Mouse (Mus musculus) erythroblast, adult 5-6 weeks (primary cell): Measurements from ENCODE around the gene Gm20388. TPM values are rescaled to one million over a fixed set of nuclear protein-coding genes. Genes with fewer than 3 reads are reported as not detected.

Source experiments
- ATAC-seq: replicated peaks from 2 replicates; pipeline ENCODE4 v1.8.0; 2016; ENCODE audit warnings: moderate number of reproducible peaks, mild to moderate bottlenecking, moderate TSS enrichment, inconsistent platforms; ENCODE audit not compliant: poor library complexity, low FRiP score, severe bottlenecking
- total RNA-seq, 2 experiments: library from RNA; stranded (forward) in 1 of 2; stranded (reverse) in 1 of 2; fragments of 150-400 nt in 1 of 2; fragments of 200-764, 138-1000 nt in 1 of 2; gene quantifications; 2 replicates each; pipeline versions ENCODE4 v1.2.3 to v1.2.4; 2015 to 2017; ENCODE audit warnings: low replicate concordance in 2 of 2

The Gm20388 gene
- total RNA-seq, 2 experiments from 2014 or later = 2.9 to 7.8 TPM

DNA sequence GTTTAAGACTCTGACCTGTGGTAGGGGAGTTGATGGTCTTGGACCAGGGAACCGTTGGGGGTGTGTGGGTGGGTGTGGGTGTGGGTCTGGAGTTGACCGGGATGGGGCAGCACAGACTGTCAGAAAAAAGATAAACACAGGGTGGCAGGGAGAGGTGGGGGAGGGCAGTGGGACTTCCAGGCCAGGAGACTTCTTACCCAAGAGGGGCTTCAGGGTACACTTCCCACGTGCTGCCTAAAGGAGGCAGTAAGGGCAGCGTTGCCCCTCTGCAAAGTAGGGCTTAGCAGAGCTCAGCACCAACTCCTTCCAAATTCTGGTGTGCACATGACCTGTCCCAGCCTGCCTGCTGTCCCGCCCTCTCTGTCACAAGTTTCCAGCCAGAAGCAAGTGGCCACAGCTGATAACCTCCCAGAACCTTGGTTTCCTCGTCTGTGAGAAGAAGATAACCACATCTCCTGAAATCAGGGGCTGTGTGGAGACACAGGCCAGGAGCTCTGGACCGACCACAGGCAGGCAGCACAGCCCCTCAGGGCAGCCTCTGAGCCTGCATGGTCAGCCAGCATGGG, 2808.9 kb downstream of the Gm20388 start:
- peak; percentile 62 for ATAC-seq

GRCm38 (mm10) chr8:122720070-122720729, 2809.6 kb downstream of the Gm20388 start:
- ATAC-seq = peak; percentile 58

- peak; percentile 27 for ATAC-seq
These were observed 2810.4 kb downstream of the Gm20388 start for GRCm38 (mm10) chr8:122720811-122721640.

DNA sequence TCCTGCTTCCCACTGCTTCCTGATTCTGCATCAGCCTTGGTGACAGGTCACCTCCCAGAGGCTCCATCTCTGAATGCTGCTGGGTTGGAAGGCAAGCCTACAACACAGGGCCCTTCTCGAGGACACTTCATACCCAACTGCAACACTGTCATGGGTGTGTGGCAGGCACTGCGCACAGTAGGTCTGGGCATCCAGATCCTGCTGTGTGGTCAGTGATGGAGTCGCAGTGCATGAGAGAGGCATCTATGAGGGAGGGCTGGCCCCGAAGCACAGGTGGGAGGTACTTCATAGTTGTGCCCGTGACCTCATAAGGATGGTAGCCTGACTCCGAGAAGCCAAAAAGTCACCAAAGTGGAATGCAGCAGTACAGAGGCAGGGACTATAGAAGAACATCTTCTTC, 2814.5 kb downstream of the Gm20388 start:
- no peak for ATAC-seq

DNA sequence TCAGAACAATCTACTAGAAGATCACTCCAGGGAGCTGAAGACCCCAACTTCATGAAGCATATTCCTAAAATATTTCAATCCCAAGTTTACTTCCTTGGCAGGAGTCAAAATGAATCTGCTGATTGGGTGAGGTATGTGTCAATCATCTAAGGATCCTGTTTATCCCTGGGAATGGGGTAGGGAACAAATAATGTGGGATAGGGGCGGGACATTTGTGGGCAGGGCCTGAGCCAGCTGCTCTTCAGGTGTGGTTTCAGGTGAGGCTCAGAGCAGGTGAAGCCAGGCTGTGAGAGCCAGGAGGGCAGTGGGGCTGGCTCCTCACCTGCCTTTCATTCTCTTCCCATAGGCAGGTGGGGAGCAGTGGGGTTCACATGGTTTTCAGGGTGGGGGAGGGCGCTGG, 2816.1 kb downstream of the Gm20388 start:
- ATAC-seq = no peak

GRCm38 (mm10) chr8:122727412-122727811, 2816.8 kb downstream of the Gm20388 start:
- no peak for ATAC-seq

- ATAC-seq = no peak
These were observed 2818.0 kb downstream of the Gm20388 start for GRCm38 (mm10) chr8:122728630-122729029.

GRCm38 (mm10) chr8:122735110-122735509, 2824.5 kb downstream of the Gm20388 start:
- ATAC-seq = no peak

DNA sequence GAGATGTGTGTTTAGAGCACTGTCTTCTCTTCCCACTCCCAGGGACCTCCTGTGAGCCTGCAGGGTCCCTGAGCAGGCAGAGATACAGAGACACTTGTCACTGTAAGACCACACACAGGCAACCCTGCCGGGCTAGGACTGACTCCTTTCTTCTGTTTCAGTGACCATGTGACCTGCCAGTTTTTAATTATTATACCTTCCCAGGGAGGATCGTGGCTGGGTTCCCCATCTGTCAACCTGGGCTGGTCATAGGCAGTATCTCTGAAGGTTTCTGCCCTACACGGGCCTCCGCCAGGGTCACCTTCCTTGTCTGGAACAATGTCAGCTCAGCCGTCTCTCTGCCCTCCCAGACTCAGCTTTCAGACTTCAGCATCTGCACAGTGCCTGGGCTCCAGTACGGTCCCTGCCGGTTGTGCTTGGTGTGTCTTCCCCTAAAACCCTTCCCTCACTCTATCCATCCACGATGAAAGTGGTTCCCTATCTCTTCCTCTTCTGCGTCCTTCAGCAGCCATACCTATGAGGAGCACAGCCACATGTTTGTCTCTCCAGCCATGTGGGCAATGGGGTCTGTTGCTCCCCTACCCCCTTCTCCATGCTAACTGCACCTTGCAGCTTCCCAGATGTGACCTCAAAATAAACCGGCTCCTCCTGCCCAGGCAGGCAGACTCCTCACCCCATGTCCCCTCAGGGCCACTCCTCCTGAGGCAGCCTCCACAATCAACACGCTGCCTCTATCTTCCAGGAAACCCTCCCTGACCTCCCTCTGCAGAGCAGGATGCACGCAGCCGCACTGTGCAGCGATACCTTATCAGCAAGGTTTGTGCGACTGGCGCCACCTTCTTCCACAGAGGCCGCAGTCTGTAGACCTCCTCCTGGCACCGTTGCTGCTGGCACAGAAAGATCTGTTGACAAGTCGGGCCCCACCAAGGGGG, 2825.2 kb downstream of the Gm20388 start:
- peak; percentile 53 for ATAC-seq

- ATAC-seq = no peak
These were observed 2826.0 kb downstream of the Gm20388 start for GRCm38 (mm10) chr8:122736623-122737022.

GRCm38 (mm10) chr8:122737071-122737470, 2826.4 kb downstream of the Gm20388 start:
- ATAC-seq = no peak

DNA sequence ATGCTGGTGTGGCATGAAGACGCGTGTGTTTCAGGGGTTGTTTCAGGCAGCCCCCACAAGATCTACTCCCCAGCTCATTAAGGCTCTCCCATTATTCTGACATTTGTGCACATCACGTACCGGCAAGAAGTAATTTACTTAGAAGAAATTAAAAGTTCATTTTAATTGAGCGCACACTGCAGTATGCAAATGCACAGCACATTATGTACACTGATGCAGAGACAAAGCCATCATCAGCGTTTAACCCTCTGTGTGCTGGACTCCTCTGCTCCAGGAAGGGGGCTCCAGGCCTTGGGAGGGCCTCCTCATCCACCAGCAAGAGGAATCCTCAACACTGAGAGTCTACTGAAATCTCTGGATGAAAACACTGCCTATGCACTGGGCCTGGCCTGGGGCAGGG, 2827.2 kb downstream of the Gm20388 start:
- ATAC-seq = no peak

GRCm38 (mm10) chr8:122739102-122739725, 2828.6 kb downstream of the Gm20388 start:
- ATAC-seq = no peak

GRCm38 (mm10) chr8:122742471-122742870, 2831.8 kb downstream of the Gm20388 start:
- no peak for ATAC-seq

- ATAC-seq = no peak
These were observed 2834.5 kb downstream of the Gm20388 start for GRCm38 (mm10) chr8:122745022-122745749.

- ATAC-seq = no peak
These were observed 2835.2 kb downstream of the Gm20388 start for GRCm38 (mm10) chr8:122745750-122746275.

GRCm38 (mm10) chr8:122746439-122746838, 2835.8 kb downstream of the Gm20388 start:
- ATAC-seq = no peak

- ATAC-seq = no peak
These were observed 2837.2 kb downstream of the Gm20388 start for GRCm38 (mm10) chr8:122747825-122748224.
